Comparison of ENCODE assay signal across 25 mouse cellular contexts in the genomic region with DNA sequence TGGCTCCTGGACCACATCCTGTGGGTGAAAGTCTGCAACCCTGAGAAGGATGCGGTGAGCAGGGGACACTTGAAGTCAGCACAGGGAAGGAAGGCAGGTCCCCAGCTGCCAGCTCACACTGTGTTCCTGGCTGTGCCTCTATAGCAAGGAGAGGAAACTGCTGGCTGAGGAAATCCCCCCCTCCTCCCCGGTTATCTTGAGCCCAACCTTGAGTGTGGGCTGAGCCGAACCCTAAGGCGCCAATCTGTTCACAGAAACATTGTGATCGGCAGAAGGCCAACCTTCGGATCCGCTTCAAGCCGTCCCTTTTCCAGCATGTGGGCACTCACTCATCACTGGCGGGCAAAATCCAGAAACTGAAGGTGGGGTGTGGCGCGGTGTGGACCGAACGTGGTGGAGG. TPM values are rescaled to one million over a fixed set of nuclear protein-coding genes. Genes with fewer than 3 reads are reported as not detected.
A peak's percentile ranks its signal among the peaks of the same experiment; 100 is the strongest.
DNase-seq lines count a peak whose midpoint lies in the region; ATAC-seq lines count a peak whose summit lies in the region.
"Had no signal": no experiment of that assay in that cellular context is flagged by ENCODE, and none has a peak within 500 bp of the region (broad histone marks: within the 10 kb centered on the region; RNA-seq: fewer than 3 reads in every experiment).

No protein-coding gene starts in this region.

- no peak overlapping the region for H3K9ac ChIP-seq in forebrain, embryonic 11.5 days (ENCODE audit: low read length)
- H3K9ac ChIP-seq in forebrain, embryonic 15.5 days (replicated peaks), result no peak overlapping the region
- H3K9ac ChIP-seq: embryonic facial prominence, embryonic 13.5 days; hindbrain, embryonic 12.5 days; limb, embryonic 13.5 days; liver, embryonic 13.5 days had no signal

- peaks cover 14% of the 10 kb centered on the region for H3K27me3 ChIP-seq in forebrain, embryonic 11.5 days (ENCODE audit: control insufficient read depth, insufficient read depth, low read length)
- H3K27me3 ChIP-seq in forebrain, embryonic 15.5 days, result no peaks in the 10 kb centered on the region; the same call in 1 of the 2 replicates
- H3K27me3 ChIP-seq: Patski had no signal

- DNase-seq in forebrain, embryonic 11.5 days (ENCODE audit: low spot score), result peak; percentile 44
- DNase-seq in 416B (ENCODE audit: low read depth) (peak; percentile 75), MN1 (ENCODE audit: low spot score) (no peak)
- DNase-seq in T-cell, adult 2 months (ENCODE audit: low spot score), result peak; percentile 39
- peak; percentile 31 for DNase-seq in naive thymus-derived CD4-positive, alpha-beta T cell, adult 2 months (ENCODE audit: low read depth)
- no peak for DNase-seq in kidney, adult 8-10 months
- DNase-seq: adrenal gland, postnatal 25 days; cerebellum, adult 18-20 months; kidney, adult 2 months; kidney, postnatal 14 days; liver, embryonic 13.5 days; midbrain, embryonic 14.5 days; retina, postnatal 1 day; thymus, postnatal 4 days had no signal

- H3K4me1 ChIP-seq in forebrain, embryonic 11.5 days (replicated peaks; ENCODE audit: control insufficient read depth, insufficient read depth, low read length), result peaks cover 13% of the 10 kb centered on the region
- H3K4me1 ChIP-seq in forebrain, embryonic 15.5 days, result peaks cover 40% of the 10 kb centered on the region

- peaks cover 5% of the 10 kb centered on the region; the same call in 1 of the 2 replicates for H3K36me3 ChIP-seq in forebrain, embryonic 11.5 days (ENCODE audit: control insufficient read depth, insufficient read depth, low read length)
- H3K36me3 ChIP-seq in forebrain, embryonic 15.5 days, result peaks cover 35% of the 10 kb centered on the region

- no peaks in the 10 kb centered on the region for H3K9me3 ChIP-seq in forebrain, embryonic 11.5 days (ENCODE audit: control insufficient read depth, low read length)
- H3K9me3 ChIP-seq in forebrain, embryonic 15.5 days, result no peaks in the 10 kb centered on the region
- H3K9me3 ChIP-seq: embryonic facial prominence, embryonic 13.5 days; heart, embryonic 10.5 days; hindbrain, embryonic 12.5 days; limb, embryonic 13.5 days; liver, embryonic 13.5 days had no signal

- 95% methylated on average over 13 of the region's 13 CpGs for WGBS in forebrain, embryonic 11.5 days
- 93% methylated on average over 13 of the region's 13 CpGs for WGBS in forebrain, embryonic 15.5 days

- no peak overlapping the region for H3K27ac ChIP-seq in forebrain, embryonic 11.5 days (ENCODE audit: low read depth, low read length)
- no peak overlapping the region for H3K27ac ChIP-seq in forebrain, embryonic 15.5 days (replicated peaks)
- H3K27ac ChIP-seq: embryonic facial prominence, embryonic 13.5 days; heart, embryonic 10.5 days; hindbrain, embryonic 12.5 days; limb, embryonic 13.5 days; liver, embryonic 13.5 days; macrophage had no signal

- H3K4me2 ChIP-seq in forebrain, embryonic 11.5 days (ENCODE audit: low read depth, low read length, severe bottlenecking), result no peak overlapping the region
- H3K4me2 ChIP-seq in forebrain, embryonic 15.5 days (replicated peaks), result no peak overlapping the region
- H3K4me2 ChIP-seq: embryonic facial prominence, embryonic 13.5 days; hindbrain, embryonic 12.5 days; limb, embryonic 13.5 days; liver, embryonic 13.5 days had no signal

- no peak for ATAC-seq in forebrain, embryonic 11.5 days (replicated peaks; ENCODE audit: low FRiP score)
- ATAC-seq in forebrain, embryonic 15.5 days (replicated peaks), result no peak
- ATAC-seq: activated CD4-positive, CD25-positive, alpha-beta regulatory T cell, adult 4 months; forebrain, embryonic 16.5 days; inflammation-experienced regulatory T-cells, adult 6 months; Patski had no signal

- no peak overlapping the region for H3K4me3 ChIP-seq in forebrain, embryonic 11.5 days (ENCODE audit: low read depth, low read length)
- no peak overlapping the region for H3K4me3 ChIP-seq in forebrain, embryonic 15.5 days
- H3K4me3 ChIP-seq: embryonic facial prominence, embryonic 13.5 days; heart, embryonic 10.5 days; hindbrain, embryonic 12.5 days; limb, embryonic 13.5 days; liver, embryonic 13.5 days; myocyte had no signal

RNA-seq across cellular contexts. Expression of a gene that starts 5.4 kb away (rescaled TPM):
- 0.51 and 0.81 TPM in 2 replicates for polyA plus RNA-seq in forebrain, embryonic 11.5 days (2014; fragmentation: Nextera tagmentation; extraction: Ambion mirVana)
- polyA plus RNA-seq in forebrain, embryonic 15.5 days (2015; fragmentation: Nextera tagmentation; extraction: Ambion mirVana), result 2.4 and 3.1 TPM in 2 replicates
- polyA plus RNA-seq: activated CD4-positive, CD25-positive, alpha-beta regulatory T cell, adult 4 months; inflammation-experienced regulatory T-cells, adult 6 months; Patski had no signal

RNA-seq across cellular contexts. Expression of a gene that starts 22.3 kb away (rescaled TPM):
- polyA plus RNA-seq in forebrain, embryonic 11.5 days (2014; fragmentation: Nextera tagmentation; extraction: Ambion mirVana), result 24.2 and 30.9 TPM in 2 replicates
- 40.3 and 46.3 TPM in 2 replicates for polyA plus RNA-seq in forebrain, embryonic 15.5 days (2015; fragmentation: Nextera tagmentation; extraction: Ambion mirVana)

RNA-seq across cellular contexts. Expression of a gene that starts 22.4 kb away (rescaled TPM):
- 148 and 164 TPM in 2 replicates for polyA plus RNA-seq in forebrain, embryonic 11.5 days (2014; fragmentation: Nextera tagmentation; extraction: Ambion mirVana)
- 285 and 303 TPM in 2 replicates for polyA plus RNA-seq in forebrain, embryonic 15.5 days (2015; fragmentation: Nextera tagmentation; extraction: Ambion mirVana)

RNA-seq across cellular contexts. Expression of a gene that starts 58.8 kb away (rescaled TPM):
- 20.1 and 21.1 TPM in 2 replicates for polyA plus RNA-seq in forebrain, embryonic 11.5 days (2014; fragmentation: Nextera tagmentation; extraction: Ambion mirVana)
- 28.6 and 31.9 TPM in 2 replicates for polyA plus RNA-seq in forebrain, embryonic 15.5 days (2015; fragmentation: Nextera tagmentation; extraction: Ambion mirVana)

RNA-seq across cellular contexts. Expression of a gene that starts 59.1 kb away (rescaled TPM):
- polyA plus RNA-seq in forebrain, embryonic 11.5 days (2014; fragmentation: Nextera tagmentation; extraction: Ambion mirVana), result 10.0 and 11.9 TPM in 2 replicates
- 3.8 and 4.6 TPM in 2 replicates for polyA plus RNA-seq in forebrain, embryonic 15.5 days (2015; fragmentation: Nextera tagmentation; extraction: Ambion mirVana)

Comparison
In these comparisons a context has a peak if more than half of its experiments do, and no peak if none do; other contexts are left out.
1. DNase-seq: peak in forebrain, embryonic 11.5 days (single experiment), 416B (single experiment), T-cell, adult 2 months (single experiment) and naive thymus-derived CD4-positive, alpha-beta T cell, adult 2 months (single experiment); none in MN1 (single experiment) and kidney, adult 8-10 months (0 of 2).